Mouse (Mus musculus): ENCODE results near the gene Sp140.
"Not testable (repeated sequence)": the region's sequence is repeated elsewhere in the genome, so short reads cannot be mapped to it uniquely, and the experiment has no call there.

The Sp140 gene

DNA sequence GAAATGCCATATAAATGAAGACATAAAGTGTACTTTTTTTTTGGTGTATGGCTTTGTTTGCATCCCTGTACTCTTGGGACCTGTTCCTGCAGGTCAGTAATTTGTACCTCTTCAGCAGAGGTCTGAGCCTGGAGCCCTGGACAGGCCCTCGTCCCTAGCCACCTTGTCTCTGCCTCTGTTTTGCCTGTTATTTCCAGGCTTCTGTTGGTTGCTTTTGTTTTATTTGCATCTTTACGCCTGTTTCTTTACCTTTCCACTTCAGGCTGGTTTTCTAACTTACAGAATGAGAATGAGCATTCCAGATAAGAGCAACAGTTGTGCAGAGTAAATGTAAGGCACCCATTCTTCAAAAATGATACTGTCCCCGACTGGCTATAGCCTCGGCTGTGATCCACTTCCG, at the start of gene Sp140:
TSS of gene Sp140 (plus strand) at position 301 of the 400 bp plus-strand sequence.
- DNase-seq (ENCODE audit: low spot score in 2 of 2), result not testable (repeated sequence)

DNA sequence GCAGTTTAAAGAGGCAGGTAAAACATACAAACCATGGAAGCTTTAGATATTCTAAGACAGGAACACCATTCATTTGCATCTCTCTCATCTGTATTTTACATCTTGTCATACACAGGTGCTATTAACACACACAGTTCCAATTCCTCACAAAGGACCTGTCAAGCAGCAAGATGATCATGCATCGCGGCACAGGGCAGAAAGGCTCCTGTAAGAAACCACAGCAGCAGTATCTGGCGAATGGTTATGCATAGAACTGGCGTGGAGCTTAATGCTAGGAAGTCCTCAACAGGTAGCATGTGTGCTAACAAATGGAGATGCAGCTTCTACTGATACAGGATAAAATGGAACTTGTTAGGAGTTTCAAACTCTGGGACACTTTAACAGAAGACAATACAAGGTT, 44.9 kb upstream of the Sp140 start:
- peak in 1 of 2 experiments; percentile 18 for DNase-seq (ENCODE audit: low spot score in 2 of 2)

DNA sequence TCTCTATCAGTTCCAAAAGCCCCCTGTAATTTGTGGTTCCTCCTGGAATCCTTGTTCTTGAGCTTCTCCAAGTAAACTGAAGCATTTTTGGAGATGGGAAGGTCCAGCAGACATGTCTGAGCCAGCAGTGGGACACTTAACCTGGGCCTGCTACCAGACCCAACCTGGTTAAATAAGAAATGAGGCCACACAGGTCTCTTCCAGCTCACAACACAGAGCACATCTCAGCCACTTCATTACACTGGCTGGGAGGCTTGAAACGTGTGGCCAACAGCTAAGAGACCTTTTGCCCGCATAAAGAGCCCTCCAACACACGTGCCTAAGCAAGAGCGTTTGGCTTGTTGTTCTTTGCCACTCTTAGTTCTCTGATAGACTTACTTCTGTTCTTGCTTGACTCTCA, 26.6 kb upstream of the Sp140 start:
- not testable (repeated sequence) for DNase-seq (ENCODE audit: low spot score in 2 of 2)

DNA sequence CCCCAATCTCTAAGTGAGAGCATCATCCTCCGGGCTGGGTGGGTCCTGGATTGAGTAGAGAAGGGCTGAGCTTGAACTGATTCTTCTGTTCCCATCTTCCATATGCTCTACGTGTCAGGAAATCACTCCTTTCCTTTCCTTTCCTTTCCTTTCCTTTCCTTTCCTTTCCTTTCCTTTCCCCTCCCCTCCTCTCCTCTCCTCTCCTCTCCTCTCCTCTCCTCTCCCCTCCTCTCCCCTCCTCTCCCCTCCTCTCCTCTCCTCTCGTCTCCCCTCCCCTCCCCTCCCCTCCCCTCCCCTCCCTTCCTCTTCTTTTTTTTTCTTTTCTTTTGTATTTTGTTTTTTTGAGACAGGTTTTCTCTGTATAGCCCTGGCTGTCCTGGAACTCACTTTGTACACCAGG, 24.8 kb upstream of the Sp140 start, which contains the start of gene G530012D18Rik:
TSS of gene G530012D18Rik (plus strand) at position 301 of the 400 bp plus-strand sequence.
- not testable (repeated sequence) for DNase-seq (ENCODE audit: low spot score in 2 of 2)

DNA sequence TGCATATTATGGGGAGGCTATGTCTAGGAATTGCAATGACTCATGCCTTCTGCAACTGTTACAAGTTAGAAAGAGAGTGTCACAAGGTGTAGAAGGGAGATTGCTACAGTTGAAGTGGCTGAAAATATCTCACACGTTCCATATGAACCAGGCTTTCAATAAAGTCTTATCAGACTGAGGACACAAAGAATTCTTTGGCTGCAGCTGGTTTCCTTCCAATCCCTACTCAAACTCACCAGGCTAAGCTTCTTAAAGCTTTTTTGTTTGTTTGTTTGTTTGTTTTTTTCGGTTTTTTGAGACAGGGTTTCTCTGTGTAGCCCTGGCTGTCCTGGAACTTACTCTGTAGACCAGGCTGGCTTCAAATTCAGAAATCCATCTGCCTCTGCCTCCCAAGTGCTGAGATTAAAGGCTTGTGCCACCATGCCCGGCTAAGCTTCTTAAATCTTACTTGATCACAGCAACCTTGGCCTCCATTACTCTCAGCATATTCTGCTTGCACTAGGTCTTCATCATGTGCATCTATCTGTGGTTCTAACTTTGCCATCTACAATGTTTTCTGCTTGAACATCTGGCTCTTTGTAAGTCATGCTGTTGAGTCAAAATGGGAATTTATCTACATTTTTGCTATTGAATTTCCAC, 21.7 kb upstream of the Sp140 start:
- not testable (repeated sequence) for DNase-seq (ENCODE audit: low spot score in 2 of 2)

DNA sequence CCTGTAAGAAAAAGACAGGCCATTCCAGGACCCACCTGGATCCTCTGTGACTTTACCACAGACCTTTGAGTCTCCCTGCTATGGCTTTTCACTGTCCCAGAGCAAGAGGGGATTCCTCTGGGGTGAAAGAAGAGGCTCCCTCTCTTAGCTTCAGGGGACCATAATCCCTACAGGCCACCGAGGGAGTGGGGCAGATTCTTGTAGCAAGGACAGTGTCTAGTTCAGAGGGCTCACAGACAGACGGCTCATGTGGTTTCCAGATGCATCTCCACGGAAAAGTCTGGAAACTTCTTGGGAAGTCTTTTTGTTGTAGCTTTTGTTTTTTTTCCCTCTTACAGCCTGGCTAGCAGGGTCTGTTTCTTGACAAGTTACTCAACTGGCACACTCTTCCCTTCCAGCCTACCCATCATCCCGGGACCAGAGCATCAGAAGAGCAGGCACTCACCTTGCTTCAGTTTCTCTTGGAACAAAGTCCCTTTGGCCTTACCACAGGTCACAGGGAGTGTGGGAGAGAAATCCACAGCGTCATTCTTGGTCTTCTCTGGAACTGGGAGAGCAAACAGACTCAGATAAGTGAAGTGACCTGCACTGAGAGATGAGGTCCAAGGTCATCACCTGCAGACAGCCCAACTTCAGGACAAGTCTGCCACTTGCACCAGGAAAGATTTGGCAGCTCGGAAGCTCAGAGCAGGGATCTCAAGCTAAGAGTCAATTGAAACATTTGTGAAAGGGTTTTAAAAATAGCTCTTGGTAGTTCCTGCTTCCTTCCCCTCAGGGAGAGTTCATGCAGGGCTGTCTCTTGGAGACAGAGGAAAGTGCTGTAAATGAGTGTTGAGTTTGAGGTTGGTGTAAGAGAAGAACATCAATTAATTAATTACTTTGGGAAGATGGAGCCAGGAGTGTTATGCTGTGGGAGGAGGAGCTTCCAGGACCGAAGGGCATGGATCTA, 20.7 kb upstream of the Sp140 start:
- DNase-seq (ENCODE audit: low spot score in 2 of 2), result not testable (repeated sequence)

DNA sequence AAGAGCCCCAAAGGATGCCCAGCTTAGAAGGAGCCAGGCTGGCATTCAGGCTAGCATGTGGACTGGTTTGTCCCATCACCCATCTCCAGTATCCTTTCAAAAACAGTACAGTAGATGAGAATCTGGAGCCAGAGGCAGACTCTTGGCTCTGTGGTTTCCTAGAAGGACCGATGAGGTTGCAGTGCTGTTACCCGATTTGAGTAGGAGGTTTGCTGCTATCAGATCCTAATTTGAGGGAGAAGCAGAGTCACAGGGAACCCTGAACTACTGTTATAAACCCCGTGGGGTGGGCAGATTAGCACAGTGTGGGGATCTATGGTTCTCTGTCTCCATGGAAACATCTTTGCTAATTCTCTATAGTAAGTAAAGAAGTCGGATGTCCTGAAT, 20.0 kb upstream of the Sp140 start:
- not testable (repeated sequence) for DNase-seq (ENCODE audit: low spot score in 2 of 2)

DNA sequence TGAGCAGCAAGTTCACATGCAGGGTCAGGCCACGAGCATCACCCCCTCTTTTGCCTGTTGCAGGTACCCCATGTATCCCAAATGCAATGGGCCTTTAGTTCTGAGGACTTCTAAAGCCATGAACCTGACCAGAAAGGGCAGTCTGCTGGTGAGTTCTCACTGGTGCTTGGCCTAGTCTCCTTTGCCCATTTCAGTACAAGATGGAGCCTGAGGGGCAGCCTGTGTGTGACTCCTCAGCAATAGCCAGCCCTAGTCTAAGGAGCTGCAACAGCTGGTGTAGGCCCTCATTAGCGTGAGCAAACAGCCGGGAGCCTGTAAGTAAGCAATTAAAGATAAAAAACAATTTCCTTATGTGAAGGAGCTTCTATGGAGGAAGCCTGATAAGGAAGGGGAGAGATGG, 19.6 kb upstream of the Sp140 start:
- DNase-seq (ENCODE audit: low spot score in 2 of 2), result not testable (repeated sequence)

DNA sequence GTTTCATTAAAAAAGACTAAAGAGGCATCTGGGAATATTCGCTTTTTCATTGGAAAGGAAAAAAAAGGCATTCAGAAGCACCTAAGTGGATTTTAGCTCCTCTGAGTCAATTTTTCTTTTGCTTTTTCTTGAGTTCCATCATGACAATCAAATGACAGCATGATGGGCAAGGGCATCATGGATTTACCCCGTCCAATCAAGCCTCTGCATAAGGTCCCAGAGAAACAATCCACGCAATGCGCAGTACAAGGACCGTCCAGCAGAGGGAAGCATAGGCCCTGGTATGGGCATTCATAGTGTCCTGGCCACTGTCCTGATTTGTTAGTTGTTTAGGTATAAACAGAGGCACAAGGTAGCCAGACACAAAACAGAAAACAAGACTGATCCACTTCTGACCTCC, 18.7 kb upstream of the Sp140 start:
- DNase-seq (ENCODE audit: low spot score in 2 of 2), result not testable (repeated sequence)

DNA sequence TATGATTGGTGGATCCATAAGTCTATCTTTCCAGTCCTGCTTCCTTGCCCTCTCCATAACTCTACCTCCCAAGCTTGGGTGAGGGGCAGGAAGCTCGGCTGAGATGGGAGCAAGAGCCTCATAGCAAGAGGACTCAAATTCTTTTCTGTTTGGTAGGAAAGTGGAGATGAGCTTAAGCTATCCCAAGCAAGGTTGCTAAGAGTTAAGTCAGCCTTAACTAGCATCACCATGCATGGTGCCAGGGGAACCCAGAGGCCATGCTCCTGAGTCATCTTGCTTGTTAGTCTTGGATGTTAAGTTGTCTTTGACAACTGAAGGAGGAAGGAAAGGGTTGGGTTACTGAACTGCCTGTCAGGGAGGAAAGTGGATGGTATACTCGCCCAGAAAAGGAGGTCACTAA, 11.5 kb upstream of the Sp140 start:
- DNase-seq (ENCODE audit: low spot score in 2 of 2), result not testable (repeated sequence)

DNA sequence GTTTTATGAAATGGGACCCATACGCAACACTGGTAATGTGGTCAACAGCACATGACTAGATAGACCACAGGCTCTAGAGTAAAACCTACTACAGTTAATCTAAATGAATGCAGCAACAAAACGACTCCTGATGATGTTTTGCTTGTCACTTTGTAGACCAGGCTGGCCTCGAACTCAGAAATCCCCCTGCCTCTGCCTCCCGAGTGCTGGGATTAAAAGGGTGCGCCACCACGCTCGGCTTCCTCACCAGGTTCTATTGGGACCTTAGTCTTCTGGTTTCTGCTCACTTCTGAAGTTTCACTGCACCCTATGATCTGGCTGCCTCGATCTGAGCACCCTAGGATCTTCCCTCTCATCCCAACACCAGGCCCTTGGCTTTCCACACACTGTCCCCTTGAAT, 7.7 kb upstream of the Sp140 start:
- not testable (repeated sequence) for DNase-seq (ENCODE audit: low spot score in 2 of 2)

DNA sequence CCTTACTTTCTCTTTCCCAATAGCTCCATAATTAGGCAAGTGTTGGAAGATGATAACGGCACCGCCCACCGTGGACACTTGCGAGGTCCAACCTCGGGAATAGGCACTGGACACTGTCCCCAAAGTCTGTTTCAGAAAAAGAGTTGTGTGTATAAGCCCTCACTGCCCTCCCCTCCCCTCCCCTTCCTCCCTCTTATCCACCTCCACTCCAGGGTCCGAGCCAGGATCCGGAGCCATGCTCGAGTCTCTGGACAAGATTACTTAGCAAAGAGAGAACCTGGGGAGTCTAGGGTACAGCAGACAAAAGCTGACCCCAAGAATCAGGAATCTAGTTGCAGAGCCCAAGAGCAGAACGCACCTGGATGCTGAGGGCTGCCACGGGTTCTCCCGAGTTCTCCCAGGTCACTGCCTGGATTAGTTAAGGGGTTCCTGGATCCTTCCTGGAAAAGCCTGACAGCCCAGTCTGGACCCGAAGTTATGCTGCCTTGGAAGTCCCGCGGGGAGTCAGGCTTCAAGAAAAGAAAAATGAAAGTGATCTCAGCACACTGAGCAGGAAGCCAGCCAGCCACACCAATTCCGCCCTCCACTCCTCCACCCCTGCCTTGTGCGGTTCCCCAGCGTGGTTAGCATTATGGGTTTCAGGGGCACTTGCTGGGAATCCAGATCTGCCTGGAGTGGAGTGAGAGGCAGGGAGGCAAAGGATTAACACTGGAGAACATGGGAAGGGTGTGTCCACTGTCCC, 1.7 kb upstream of the Sp140 start, which contains the start of gene Sp110:
TSS of gene Sp110 (minus strand) at position 547 of the 742 bp plus-strand sequence.
- not testable (repeated sequence) for DNase-seq (ENCODE audit: low spot score in 2 of 2)

DNA sequence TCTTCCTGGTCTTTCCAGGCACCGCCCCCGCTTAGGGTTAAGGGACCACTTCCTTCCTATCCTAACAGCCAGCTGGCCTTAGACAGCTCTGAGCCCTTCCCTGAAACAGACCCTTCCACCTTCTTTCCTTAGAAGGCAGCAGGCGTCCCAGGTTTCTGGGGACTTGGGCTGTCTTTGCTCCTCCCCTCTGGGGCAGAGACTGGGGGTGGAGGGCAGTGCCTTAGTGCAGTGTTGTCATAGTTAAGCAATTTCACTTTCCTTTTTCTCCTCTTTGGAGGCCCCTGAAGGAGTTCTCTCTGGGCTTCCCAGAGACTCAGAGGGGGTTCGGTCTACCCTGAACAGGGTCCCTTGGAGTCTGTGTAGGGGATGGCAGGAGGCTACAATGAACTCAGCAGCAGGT, 616 bp downstream of the Sp140 start:
- not testable (repeated sequence) for DNase-seq (ENCODE audit: low spot score in 2 of 2)

DNA sequence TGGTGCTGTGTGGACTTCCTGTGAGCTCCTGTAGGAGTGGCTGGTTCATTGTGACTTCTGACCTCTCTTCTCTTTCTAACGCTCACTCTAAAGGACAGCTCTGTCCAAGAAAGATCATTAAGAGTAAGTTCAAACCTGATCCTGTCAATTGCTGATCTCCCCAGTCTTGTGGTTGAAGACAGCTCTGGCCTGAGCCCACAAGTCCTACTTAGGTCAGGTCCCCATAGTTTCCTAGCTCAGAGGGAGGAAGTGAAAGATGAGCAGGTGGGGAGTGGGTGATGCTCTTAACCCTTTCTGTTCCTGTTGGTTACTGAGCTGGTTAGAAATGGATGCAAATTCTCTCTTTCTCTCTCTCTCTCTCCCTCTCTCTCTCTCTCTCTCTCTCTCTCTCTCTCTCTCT, 4.2 kb downstream of the Sp140 start:
- DNase-seq (ENCODE audit: low spot score in 2 of 2), result not testable (repeated sequence)

DNA sequence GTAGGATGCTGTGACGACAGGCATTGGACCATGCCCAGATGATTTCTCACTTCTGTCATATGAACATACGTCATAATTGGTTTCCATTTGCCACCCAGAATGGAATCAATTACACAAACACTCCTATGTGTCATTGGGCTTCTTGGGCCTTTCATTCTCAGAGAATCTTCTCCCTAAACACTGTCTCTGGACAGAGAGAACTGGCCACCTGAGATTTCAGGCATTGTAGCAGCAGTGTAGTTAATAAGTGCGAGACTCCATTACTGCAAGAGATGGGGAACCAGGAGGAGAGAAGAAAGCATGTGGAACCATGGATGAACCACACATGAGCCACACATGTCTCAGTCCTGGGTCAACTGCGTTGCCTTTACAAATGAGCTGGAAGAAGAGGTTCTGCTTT, 8.2 kb downstream of the Sp140 start:
- not testable (repeated sequence) for DNase-seq (ENCODE audit: low spot score in 2 of 2)

DNA sequence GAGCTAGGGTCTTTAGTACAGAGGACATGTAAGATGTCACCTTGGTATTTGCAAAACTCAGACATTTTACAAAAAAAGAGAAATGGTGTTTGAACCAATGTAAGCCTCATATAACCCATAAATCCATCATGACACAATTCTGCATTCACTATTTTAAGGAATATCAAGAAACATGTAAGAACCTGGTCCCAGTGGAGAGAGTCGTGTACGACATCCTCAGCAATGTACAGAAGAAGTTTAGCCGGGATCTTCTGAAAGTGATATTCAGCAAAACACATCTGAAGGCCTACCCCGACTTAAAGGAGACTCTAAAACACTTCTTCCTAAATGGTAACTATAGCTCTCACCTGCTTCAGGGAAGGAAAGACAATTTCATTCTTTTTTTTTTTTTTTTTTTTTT, 10.4 kb downstream of the Sp140 start:
- DNase-seq (ENCODE audit: low spot score in 2 of 2), result not testable (repeated sequence)

DNA sequence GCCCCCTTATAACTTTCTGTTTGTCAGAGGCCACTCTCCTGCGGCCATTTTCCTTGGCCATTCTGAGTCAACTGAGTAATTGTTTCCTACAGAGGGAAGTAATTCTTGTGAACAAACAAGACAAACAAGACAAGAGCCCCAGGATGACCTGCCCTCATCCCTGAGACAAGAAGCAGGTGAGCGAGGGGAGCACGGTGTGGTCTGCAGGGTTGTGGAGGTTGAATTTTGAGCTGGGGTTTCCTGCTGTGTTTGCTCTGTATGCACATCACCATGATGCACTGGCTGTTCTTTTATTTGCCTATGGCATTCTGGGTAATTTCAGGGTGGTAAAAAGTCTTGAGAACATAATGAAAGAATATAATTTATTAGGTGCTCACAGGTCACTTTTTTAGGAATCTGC, 14.9 kb downstream of the Sp140 start:
- not testable (repeated sequence) for DNase-seq (ENCODE audit: low spot score in 2 of 2)

DNA sequence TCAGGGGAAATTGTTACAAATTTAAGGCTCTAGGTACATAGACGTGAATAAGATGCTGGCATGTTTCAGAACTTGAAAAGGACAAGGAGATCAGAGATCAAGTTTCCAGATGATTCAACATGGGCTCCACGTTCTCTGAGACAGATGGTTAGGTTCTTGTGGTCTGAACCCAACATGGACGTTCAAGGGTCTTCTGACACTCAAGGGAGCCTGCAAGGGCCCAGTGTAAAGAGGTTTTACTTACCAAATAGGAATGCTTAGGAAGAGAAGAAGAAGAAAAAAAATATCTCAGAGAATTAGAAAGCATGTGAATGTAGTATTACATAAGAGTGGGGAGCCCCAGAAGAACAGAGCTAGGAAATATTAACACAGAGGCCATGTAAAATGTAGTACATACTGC, 15.6 kb downstream of the Sp140 start:
- DNase-seq (ENCODE audit: low spot score in 2 of 2), result not testable (repeated sequence)

DNA sequence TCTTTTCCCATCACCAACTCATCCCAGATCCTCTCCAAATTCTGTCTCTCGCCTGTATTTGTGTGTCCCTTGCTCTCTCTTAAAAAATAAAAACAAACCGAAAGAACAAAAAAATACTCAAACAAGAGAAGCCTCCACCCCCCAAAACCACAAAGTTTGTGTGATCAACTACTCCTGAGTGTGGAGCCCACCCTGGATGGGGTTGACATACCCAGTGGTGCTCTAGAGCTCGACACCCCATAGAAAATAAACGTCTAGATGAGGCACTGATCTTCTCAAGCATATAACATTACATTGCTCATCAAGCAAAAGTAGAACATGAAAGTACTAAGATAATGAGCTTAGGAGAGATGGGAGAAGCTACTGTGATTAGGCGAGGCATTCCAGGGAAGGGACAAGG, 17.0 kb downstream of the Sp140 start:
- not testable (repeated sequence) for DNase-seq (ENCODE audit: low spot score in 2 of 2)

DNA sequence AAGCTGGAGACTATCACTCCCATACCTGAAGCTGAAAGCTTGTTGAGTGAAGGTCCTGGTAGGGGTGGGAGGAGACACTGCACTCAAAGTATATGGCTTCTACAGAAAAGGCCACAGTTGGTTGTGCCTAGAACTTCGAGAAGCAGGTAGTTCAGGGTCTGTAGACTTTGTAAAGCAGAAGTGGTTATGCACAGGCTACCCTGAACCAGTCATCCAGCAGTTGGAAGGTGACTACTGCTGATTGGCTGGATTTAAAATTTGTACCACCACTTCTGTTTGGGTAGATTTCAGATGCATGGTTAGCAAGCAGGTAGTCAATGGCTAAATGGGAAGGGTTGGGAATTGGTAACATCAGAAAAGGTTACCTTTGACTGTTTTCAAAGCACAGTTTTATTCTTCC, 18.5 kb downstream of the Sp140 start:
- not testable (repeated sequence) for DNase-seq (ENCODE audit: low spot score in 2 of 2)

DNA sequence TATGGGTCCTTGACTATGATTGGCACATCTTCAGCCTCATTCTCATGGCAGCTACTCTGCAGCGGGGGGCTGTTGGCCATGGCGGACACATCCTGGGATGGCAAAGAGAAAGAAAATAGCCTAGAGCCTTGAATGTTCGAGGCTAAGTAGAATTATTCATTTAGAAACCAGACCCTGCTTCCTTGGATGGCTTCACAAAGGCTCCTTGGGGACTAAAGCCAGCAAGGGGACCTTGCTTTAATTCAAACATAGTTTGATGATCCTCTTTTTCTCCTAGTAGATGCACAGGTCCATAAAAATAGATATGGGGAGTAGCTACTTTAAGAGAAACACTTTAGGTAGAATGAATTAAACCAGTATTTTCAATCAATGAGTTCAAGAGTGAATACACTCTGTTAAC, 36.8 kb downstream of the Sp140 start:
- not testable (repeated sequence) for DNase-seq (ENCODE audit: low spot score in 2 of 2)

DNA sequence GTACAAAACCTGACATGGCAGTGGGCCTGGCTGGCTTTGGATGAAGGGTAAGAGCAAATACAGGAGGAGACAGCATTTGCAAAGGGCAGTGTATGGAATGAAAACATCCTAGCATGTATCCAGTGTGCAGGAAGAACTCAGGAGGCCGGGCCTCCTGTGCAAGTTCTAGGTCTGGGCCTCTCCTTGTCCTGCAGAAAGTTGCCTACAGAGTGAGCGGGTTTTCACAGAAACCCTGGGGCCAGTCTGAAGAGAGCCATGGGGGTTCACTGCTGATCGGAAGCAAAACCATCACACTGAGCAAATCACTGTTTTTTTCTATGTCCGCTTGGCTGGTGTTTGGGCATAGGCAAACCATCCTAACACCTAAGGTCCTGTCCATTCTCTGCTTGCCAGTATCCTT, 38.0 kb downstream of the Sp140 start:
- not testable (repeated sequence) for DNase-seq (ENCODE audit: low spot score in 2 of 2)
